8 mouse cellular contexts compared by ENCODE assay signal in the genomic region with DNA sequence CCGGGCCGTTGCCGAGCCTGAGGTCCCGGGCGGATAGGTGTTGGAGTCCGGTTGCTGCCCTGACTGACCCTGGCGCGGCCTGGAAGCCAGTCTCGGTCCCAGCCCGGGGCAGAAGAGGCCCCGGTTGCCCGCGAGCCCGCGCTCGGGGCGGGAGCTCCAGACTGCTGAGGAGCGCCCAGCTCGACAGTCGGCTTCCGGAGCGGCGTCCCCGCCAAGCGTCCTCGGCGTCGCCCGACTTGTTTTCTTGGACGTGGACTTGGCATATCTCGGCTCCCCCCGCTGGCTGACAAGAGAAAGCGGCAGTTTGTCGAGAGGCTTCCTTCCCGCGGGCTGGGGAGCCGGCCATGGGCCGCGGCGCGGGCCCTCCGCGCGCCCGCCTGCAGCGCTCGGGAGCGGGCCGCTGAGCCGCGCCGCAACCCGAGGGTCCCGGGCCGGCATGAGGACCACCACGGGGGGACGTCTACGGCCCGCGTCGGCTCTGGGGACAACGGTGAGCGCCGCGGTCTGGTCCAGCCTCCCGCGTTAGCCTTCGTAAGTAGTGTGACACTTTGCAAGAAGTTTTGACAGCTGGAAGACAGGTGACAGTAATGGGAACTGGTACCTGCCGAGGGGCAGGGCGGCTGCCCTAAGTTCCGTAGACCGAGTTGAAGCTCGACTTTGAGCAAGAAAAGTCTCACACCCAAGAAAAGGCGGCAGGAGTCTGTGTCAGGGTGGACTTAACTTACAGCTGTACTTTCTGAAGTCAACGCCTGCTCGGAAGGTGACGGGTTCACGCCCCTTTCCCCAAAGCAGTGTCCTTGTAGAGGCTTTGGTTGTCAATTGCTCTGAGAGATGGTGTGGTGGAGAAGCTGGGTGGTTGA. TPM values are rescaled to one million over a fixed set of nuclear protein-coding genes. Genes with fewer than 3 reads are reported as not detected.
DNase-seq lines count a peak whose midpoint lies in the region; ATAC-seq and TF ChIP-seq lines count a peak whose summit lies in the region.

No protein-coding gene starts in this region.

- POLR2A ChIA-PET in Patski (lab: Charles Lee) = interaction anchor here (1.2 to 3.3 kb wide), 4 partner anchors 11 to 85 kb away, joined by 3 to 11 read pairs (median 3); no protein-coding TSS in a partner anchor

- no peak for DNase-seq in Patski (ENCODE audit: low read depth, low spot score)
- peak; percentile 19 for DNase-seq in cerebellum, adult 8-10 months
- DNase-seq in frontal cortex, adult 2 months (ENCODE audit: extremely low spot score in 1 of 2, low spot score in 1 of 2) = peak; percentile 20 to 62
- peak; percentile 57 to 91 for DNase-seq in left cerebral cortex, postnatal 10 days (ENCODE audit: extremely low spot score in 1 of 2, low spot score in 2 of 2)
- DNase-seq in right cerebral cortex, adult 2 months (ENCODE audit: low spot score in 2 of 2) = peak; percentile 68 to 76
- DNase-seq in urinary bladder, postnatal 25 days (ENCODE audit: low spot score) = peak; percentile 57

- H3K27ac ChIP-seq in hindbrain, embryonic 13.5 days = peak overlapping the region; percentile 98

- peak overlapping the region; percentile 99 for H3K4me3 ChIP-seq in hindbrain, embryonic 13.5 days
- H3K4me3 ChIP-seq in megakaryocyte, embryonic 14.5 days (replicated peaks) = peak overlapping the region; percentile 99

- peak overlapping the region; percentile 92 for H3K9ac ChIP-seq in hindbrain, embryonic 13.5 days

- peak; percentile 65 for ATAC-seq in Patski
- peak; percentile 87 for ATAC-seq in hindbrain, embryonic 13.5 days (ENCODE audit: low FRiP score)

- H3K4me1 ChIP-seq in hindbrain, embryonic 13.5 days (replicated peaks) = peaks cover 44% of the 10 kb centered on the region
- peaks cover 41% of the 10 kb centered on the region for H3K4me1 ChIP-seq in megakaryocyte, embryonic 14.5 days

- TF ChIP-seq CTCF in Patski (IDR thresholded peaks at IDR 0.05) = no peak

- peaks cover 38% of the 10 kb centered on the region for H3K36me3 ChIP-seq in hindbrain, embryonic 13.5 days
- H3K36me3 ChIP-seq in megakaryocyte, embryonic 14.5 days (replicated peaks; ENCODE audit: low read length) = peaks cover 55% of the 10 kb centered on the region

- in situ Hi-C loops in Patski (cut with MboI; ENCODE audit: low pct_unique_long_range_greater_than_20kb) = loop anchor here (10.0 kb wide), 1 partner anchor 94 kb away; a partner anchor contains a TSS

- no peaks in the 10 kb centered on the region for H3K9me3 ChIP-seq in hindbrain, embryonic 13.5 days
- no peaks in the 10 kb centered on the region for H3K9me3 ChIP-seq in megakaryocyte, embryonic 14.5 days

- CTCF ChIA-PET in Patski (lab: Charles Lee) = interaction anchor here (0.8 kb wide), 1 partner anchor 85 kb away, joined by 3 read pairs; no protein-coding TSS in a partner anchor

- H3K27me3 ChIP-seq in Patski = no peaks in the 10 kb centered on the region
- H3K27me3 ChIP-seq in hindbrain, embryonic 13.5 days = no peaks in the 10 kb centered on the region
- no peaks in the 10 kb centered on the region for H3K27me3 ChIP-seq in megakaryocyte, embryonic 14.5 days (replicated peaks)

- WGBS in hindbrain, embryonic 13.5 days = under 1% methylated on average over 78 of the region's 78 CpGs

- intact Hi-C loops in left cerebral cortex, postnatal 10 days (cut with DNase I) = loop anchor here (10.0 kb wide), 1 partner anchor 94 kb away; a partner anchor contains a TSS

- H3K4me2 ChIP-seq in hindbrain, embryonic 13.5 days = peak overlapping the region; percentile 98

RNA-seq across cellular contexts. Expression of a gene that starts 0.6 kb away (rescaled TPM):
- 27.7 TPM for polyA plus RNA-seq in Patski (2021)
- 28.6 and 34.9 TPM in 2 replicates for polyA plus RNA-seq in frontal cortex, adult 2 months (2012; rRNA removed)
- 16.0 and 16.3 TPM in 2 replicates for polyA plus RNA-seq in hindbrain, embryonic 13.5 days (2015; fragmentation: Nextera tagmentation; extraction: Ambion mirVana)
- 10 to 100 TPM; 38.1 to 38.9 TPM for total RNA-seq in left cerebral cortex, postnatal 10 days (2021)
- polyA plus RNA-seq in megakaryocyte, embryonic 14.5 days (2012; ENCODE audit: insufficient read depth, low replicate concordance) = 8.9 and 11.3 TPM in 2 replicates

RNA-seq across cellular contexts. Expression of a gene that starts 0.8 kb away (rescaled TPM):
- polyA plus RNA-seq in Patski (2021) = 102 TPM
- 139 and 151 TPM in 2 replicates for polyA plus RNA-seq in frontal cortex, adult 2 months (2012; rRNA removed)
- polyA plus RNA-seq in hindbrain, embryonic 13.5 days (2015; fragmentation: Nextera tagmentation; extraction: Ambion mirVana) = 206 and 209 TPM in 2 replicates
- 100 to 1,000 TPM; 156 to 160 TPM for total RNA-seq in left cerebral cortex, postnatal 10 days (2021)
- 4.3 and 10.9 TPM in 2 replicates for polyA plus RNA-seq in megakaryocyte, embryonic 14.5 days (2012; ENCODE audit: insufficient read depth, low replicate concordance)

RNA-seq across cellular contexts. Expression of a gene that starts 37.1 kb away (rescaled TPM):
- polyA plus RNA-seq in Patski (2021) = 50.2 TPM
- 320 and 348 TPM in 2 replicates for polyA plus RNA-seq in frontal cortex, adult 2 months (2012; rRNA removed)
- 153 and 161 TPM in 2 replicates for polyA plus RNA-seq in hindbrain, embryonic 13.5 days (2015; fragmentation: Nextera tagmentation; extraction: Ambion mirVana)
- 100 to 1,000 TPM; 150 to 160 TPM for total RNA-seq in left cerebral cortex, postnatal 10 days (2021)
- polyA plus RNA-seq in megakaryocyte, embryonic 14.5 days (2012; ENCODE audit: insufficient read depth, low replicate concordance) = 34.2 and 52.7 TPM in 2 replicates

RNA-seq across cellular contexts. Expression of a gene that starts 43.4 kb away (rescaled TPM):
- polyA plus RNA-seq in Patski (2021) = not detected
- 0.92 and 0.94 TPM in 2 replicates for polyA plus RNA-seq in frontal cortex, adult 2 months (2012; rRNA removed)
- 3.1 and 4.6 TPM in 2 replicates for polyA plus RNA-seq in hindbrain, embryonic 13.5 days (2015; fragmentation: Nextera tagmentation; extraction: Ambion mirVana)
- not detected for total RNA-seq in left cerebral cortex, postnatal 10 days (2021)
- not detected in 2 replicates for polyA plus RNA-seq in megakaryocyte, embryonic 14.5 days (2012; ENCODE audit: insufficient read depth, low replicate concordance)

RNA-seq across cellular contexts. Expression of a gene that starts 52.8 kb away (rescaled TPM):
- 0.09 TPM for polyA plus RNA-seq in Patski (2021)
- not detected in 2 replicates for polyA plus RNA-seq in frontal cortex, adult 2 months (2012; rRNA removed)
- not detected in 2 replicates for polyA plus RNA-seq in hindbrain, embryonic 13.5 days (2015; fragmentation: Nextera tagmentation; extraction: Ambion mirVana)
- total RNA-seq in left cerebral cortex, postnatal 10 days (2021) = not detected
- polyA plus RNA-seq in megakaryocyte, embryonic 14.5 days (2012; ENCODE audit: insufficient read depth, low replicate concordance) = not detected in 2 replicates
